Mouse (Mus musculus) cerebellum, postnatal 14 days (tissue): ENCODE measurements at regions not wholly inside any gene's neighbourhood (a gene's known extent, or its start where the extent isn't known, plus 50 kb on each side); places are given as distances from the start of the nearest gene placed in this dataset.
A peak's percentile ranks its signal among the peaks of the same experiment; 100 is the strongest.

ENCODE experiments used
- DNase-seq, 2 experiments: peaks; one replicate each; pipeline ENCODE4 v3.0.0; 2021; ENCODE audit warnings: mixed read lengths in 2 of 2

GRCm38 (mm10) chr7:136477135-136477534 is 417.3 kb upstream of the Mgmt start:
- no peak for DNase-seq

GRCm38 (mm10) chr7:136480641-136481202 is 413.7 kb upstream of the Mgmt start:
- DNase-seq = no peak

DNA sequence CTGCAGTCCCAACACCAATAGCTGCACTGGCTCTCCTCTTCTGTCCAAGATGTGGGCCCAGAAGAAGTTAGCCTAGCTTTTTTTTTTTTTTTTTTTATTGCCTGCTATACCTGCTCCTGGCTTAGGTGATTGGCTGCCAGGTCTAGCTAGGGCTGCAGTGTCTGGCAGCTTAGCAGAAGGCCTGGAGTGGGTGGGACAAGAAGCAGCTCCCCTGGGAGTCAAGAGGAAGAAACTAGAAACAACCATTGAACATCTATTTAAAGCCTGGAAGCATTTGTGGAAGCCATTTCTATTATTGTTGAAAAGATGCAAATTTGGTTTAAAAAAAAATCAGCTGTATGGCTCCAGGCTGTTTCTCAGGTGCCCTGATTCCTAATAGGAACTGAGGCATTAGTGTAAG is 411.2 kb upstream of the Mgmt start:
- DNase-seq = no peak

DNA sequence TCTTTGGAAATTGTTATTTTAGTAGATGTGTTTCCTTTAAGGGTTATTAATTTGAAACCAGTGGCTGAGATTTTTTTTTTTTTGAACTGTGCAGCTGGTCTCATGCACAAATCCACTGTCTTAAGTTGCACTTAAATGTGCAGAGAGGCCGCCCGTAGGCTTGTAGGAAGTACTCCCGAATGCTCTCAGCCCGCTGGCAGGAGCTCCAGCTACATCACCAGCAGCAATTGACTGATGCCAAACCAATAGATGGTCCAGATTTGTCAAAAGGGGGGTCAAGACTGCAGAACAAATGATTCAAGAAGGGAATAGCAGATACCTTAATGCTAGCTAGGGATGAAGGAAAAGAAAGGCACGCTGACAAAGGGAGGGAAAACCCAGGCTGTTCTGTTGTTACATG is 406.9 kb upstream of the Mgmt start:
- no peak for DNase-seq

DNA sequence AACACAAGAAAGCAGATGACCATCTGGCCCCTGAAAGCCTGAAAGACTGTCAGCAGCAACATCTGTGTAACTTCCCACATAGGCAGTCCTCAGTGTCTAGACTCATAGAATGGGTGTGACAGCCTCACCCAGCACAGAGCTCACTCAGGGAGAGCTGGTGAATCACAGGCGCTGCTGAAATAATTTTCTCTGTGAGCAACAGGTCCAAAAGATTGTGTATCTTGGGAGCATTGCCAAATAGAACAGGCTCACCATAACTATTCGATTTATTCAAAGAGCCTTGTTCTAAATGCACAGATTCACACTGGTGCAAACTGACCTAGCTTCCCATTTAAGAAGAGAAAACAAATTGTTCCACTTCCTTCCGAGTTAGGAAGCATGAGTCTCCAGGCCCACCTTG is 399.6 kb upstream of the Mgmt start:
- DNase-seq = no peak

DNA sequence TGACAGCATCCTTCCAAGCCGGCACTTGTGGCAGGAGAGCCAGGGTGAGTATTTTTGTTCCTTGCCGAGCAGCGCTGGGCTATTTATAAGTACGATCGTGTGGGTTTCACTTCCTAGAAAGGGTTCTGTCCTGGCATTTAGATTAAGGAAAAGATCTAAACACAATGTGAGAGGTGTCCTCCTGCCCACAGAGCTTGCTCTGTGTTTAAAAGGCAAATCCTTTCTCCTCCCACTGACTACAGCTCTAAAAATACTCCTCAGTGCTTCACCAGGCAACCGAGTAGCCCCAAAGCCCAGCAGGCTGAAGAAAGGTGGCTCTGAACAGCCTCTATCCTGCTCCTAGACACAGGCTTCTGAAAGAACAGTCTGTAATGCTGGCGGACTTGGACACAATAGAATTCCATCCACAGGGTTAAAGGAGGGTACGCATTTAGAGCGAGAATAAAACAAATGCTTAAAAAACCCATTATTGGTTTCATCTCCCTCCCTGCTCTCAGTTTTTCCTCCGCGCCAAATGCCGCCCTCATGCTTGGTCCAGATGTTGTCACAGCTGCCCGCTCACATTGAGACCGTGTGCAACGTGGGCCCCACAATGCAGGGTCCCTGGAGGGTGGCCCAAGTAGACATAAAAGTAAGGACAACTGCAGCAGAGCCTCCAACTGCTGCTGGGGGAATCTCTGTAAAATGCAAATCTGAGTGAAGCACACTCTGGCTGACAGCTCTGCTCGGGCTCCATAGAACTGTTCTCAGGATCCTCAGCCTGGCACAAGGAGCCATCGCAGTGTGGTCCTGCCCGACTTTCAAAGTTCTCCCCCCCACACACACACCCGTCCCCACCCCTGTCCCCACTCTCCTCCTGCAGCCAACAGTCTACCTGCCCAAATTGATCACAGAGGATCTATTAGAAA is 397.8 kb upstream of the Mgmt start:
- DNase-seq = no peak

GRCm38 (mm10) chr7:136500059-136500458 is 394.4 kb upstream of the Mgmt start:
- no peak for DNase-seq

DNA sequence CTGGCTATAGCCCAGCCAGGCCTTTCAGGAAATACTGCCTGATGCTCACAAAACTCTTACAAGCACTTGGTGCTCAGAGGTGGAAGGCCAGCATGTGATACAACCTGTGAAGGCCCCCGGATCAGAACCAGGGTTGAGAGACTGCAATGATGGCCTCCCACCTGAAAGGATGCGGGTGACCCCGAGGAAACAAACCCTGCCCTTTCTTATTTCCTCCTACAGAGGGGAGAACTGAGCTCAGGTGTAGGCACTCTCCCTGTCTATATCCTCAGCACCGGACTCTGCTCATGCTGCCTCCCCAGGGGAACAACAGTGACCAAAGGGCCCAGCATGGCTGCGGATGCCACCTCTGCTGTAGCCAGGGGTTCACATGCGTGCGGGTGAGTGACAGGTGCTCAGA is 393.3 kb upstream of the Mgmt start:
- DNase-seq = no peak

DNA sequence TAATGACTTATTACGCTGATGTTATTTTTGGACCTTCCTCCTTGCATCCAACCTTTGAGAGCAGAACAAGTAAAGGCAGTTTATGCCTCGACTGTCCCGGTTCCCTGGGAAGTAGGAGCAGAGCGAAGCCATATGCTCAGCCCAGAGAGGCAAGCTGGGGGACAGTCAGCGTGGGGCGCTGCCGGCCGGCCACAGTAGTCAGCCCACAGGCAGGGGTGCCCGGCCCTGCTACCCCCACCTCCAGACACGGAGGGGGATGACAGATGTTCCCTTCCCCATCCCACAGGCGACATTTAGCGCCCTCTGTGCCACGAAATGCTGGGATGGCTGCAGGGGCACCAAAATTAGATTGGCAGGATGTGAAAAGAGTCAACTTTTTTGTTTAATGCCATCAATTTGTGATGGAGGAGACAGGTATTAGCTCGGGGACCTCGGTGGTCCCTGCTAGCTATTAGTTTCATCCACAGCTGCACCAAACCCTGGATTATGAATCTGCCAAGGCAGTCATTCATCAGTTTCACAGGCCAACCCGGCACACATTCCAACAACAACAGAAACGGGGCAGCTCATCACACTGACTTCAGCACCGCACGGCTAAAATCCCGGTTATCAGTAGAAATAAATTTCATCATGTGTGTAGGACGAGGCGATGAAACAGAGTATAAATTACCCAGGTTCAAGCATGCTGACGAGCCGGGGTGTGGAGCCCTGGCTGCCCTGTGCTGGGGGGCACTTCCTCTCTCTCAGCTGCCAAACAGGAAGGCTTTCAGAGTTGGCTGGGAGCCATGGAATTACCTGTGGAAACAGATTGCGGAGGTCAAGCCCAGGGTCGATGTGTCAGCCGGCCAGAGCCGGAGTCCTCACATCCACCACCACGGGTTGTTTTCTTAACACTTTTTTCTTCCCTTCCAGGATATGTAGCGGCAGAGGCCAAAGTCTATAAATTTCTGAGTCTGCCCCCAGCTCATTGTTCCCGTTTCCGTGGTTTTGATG is 392.3 kb upstream of the Mgmt start:
- no peak for DNase-seq

DNA sequence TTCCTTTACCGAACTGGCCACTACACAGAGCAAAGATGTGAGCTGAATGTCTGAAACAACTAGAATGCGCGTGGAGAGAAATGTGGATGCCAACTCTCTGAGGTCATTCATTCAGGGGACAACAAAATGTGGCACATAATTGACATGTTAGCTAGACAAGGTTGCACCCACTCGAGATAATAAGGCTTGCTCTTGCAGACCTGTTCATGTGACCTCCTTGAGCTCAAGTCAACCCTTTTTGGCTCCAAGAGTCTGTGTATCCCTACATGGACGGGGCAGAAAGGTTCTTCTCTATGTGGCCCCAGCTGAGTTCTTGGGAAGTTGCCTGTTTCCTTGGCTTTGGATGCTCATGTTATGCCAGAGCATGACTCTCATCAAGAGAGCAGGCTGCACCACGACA is 383.0 kb upstream of the Mgmt start:
- DNase-seq = no peak

GRCm38 (mm10) chr7:136515376-136515775 is 379.0 kb upstream of the Mgmt start:
- DNase-seq = no peak

GRCm38 (mm10) chr7:136525821-136526220 is 368.6 kb upstream of the Mgmt start:
- DNase-seq = no peak

DNA sequence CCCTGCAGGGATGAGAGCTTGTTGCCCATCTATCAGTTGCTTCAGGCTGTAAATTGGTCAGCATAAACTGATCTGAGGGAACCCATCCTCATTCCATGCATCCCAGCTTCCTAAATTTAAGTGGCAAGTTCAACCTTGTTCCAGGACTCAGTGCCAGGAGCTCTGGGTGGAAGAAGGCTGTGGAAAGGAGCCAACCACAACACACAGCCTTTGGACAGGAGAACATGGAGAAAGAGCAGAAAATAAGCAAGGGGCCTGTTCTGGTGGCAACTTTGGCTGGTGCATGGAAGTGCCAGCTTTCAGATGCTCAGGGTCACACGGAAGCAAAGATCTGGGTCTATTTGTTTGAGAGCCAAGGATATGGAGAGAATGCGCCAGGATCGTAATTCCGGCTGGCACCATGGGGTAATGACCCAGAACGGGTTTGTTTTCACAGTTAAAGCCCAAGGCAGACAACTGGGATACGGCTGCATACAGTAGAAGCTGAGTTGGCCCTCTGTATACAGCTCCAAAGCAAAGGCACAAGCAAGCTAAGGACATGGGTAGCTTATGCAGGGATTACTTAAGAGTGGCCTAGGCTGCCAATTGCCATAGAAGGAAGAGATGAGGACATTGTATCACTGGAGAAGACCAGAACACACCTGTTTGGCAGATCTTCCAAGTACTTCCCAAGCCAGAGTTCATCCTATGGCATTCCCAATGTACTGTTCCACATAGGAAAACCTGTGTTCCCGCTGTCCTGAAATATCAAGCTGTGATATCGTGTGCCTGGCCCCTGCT is 364.2 kb upstream of the Mgmt start:
- DNase-seq = peak; percentile 7 to 32

DNA sequence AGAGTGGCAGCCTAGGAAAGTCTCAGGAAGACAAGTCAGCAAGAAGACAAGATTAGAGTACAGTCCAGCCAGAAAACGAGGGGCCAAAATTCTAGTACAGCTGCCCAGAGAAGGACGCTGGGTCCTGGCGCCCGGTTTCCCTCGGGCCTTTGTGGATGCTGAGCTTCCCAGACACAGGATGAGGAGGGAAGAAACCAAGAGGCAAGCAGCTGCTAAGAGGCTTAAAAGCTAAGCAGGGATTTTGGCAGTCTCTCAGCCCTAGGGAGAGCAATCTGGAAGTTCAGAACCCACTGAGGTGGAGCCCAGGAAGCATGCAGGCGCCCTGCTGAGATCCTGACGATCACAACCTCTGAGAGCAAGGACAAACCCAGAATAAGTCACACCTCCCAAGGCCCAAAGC is 363.1 kb upstream of the Mgmt start:
- no peak for DNase-seq

DNA sequence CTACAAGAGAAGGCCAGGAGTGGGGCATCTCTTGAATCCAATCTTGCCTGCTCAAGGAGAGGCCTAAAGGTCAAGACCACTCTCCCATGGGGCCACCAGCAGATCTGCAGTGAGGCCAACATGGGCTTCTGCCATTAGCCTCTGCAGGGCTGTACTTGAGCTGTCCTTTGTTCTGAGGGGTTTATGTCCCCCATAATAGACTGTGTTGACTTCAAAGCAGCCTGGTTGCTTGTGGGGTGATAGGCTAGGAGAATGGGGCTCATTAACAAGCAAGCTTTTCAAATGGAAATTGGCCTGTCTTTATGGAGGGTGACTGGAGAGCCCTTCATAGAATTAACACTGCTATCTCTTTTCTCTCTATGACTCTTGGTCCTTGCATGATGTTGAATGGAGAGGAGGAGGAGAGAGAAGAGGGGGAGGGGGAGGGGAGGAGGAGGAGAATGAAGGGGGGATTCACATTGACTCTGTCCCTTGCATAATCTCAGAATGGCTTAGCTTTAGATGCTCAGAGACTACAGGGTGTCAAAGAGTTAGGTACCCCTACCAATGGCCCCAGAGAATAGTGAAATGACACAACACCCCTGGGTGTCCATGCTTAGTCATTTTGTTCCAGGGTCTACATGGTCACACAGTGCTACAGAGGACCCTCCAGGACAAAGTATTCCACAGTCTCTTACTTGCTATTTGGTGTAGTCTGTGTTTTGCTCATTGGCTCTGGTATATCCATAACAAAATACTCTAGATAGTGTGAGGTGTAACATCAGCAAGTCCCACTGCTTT is 352.3 kb upstream of the Mgmt start:
- no peak for DNase-seq

DNA sequence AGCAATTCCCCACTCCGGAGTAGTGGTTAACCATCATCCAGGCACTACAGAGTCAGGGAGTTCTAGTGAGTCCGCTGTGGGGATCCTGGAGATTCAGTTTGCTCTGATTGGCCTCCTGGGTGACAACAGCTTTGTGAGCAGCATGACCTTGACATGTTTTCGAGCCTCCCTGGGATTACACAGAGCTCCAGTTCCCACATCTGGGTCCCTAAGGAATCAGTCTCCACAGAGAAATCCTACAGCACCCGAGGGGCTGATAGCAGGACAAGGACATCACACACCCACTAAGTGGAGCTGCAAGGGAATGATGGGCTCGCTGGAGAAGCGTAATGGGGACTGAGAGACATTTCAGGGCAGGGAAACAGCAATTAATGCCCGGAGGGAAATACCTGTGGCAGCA is 351.5 kb upstream of the Mgmt start:
- DNase-seq = no peak

DNA sequence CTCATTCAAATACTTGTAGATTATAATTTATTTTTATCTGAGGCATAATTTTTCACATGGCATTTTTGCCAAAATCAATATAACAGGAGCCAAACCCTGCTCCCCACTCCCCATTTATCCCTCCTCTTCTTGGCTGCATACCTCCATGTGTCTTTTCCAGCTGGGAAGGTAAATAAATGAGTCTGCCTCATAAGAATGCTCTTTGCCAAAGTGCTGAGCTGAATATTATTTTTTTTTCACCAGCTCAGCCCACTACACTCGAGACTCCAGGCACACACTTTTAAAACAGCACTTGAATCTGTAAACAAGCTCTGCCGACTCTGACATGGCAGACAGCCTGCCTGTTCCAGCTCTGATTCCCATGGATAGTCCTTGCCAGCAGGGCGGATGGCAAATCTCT is 346.6 kb upstream of the Mgmt start:
- DNase-seq = no peak

- DNase-seq = no peak
These were observed 338.0 kb upstream of the Mgmt start for GRCm38 (mm10) chr7:136556436-136556835.

GRCm38 (mm10) chr7:136559536-136559935 is 334.9 kb upstream of the Mgmt start:
- no peak for DNase-seq

DNA sequence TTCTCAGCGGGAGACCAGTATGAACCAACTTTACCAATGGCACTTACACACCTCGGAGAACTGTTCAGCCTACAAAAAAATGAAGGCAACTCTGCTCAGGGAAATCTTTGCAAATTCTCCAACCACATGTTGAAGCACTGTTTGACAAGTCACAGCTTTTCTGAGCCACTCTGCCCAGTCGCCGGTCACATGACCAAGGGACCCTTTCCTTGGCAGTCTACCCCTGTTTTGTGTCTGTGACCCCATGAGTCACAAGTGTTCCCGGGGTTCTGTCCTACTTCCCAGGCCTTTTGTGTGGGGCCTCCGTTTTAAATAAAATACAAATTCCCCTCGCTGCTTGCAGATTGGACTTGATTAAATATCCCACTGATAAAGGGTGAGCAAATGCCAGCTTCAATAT is 323.5 kb upstream of the Mgmt start:
- DNase-seq = no peak

DNA sequence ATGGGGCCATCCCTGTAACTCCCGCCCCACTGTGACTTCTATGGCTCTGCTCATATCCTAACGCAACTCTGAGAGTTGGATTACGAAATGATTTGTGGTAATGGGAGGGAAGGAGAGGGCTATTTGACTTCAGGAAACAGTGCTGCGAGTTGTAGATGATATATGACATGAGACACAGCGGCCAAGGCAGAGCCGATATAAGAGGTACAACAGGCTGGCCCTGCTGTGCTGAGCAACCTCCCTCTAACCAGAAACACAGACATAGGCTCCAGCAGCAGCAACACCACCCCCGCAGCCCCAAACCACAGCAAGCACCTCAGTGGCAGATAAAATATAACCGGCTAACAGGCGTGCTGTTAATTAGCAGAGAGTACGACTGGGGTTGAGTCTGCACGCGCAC is 312.5 kb upstream of the Mgmt start:
- DNase-seq = no peak

GRCm38 (mm10) chr7:136584361-136584760 is 310.1 kb upstream of the Mgmt start:
- DNase-seq = no peak
